Mouse (Mus musculus): ENCODE data around the gene Uba52. TPM values are rescaled to one million over a fixed set of nuclear protein-coding genes. Genes with fewer than 3 reads are reported as not detected.
A peak's percentile ranks its signal among the peaks of the same experiment; 100 is the strongest.

Uba52 gene
- polyA plus RNA-seq, 1 experiment from 2014 or later, result 755 TPM

- Histone ChIP-seq H3K9ac (replicated peaks) (no peak overlapping the region), H3K4me2 (replicated peaks) (peak overlapping the region; percentile 29), H3K36me3 (peaks cover 11% of the 10 kb centered on the region; the same call in 1 of the 2 replicates), H3K4me1 (replicated peaks) (peaks cover 33% of the 10 kb centered on the region), H3K9me3 (no peaks in the 10 kb centered on the region), H3K4me3 (replicated peaks) (0 out of 2 replicates have a peak overlapping the region, but pooled peaks have one; percentile 3), H3K27me3 (peaks cover 88% of the 10 kb centered on the region), H3K27ac (no peak overlapping the region)
- WGBS, result 5% methylated on average over 39 of the region's 39 CpGs
- no peak for ATAC-seq
Measured at GRCm38 (mm10) chr8:70500386-70501301, 10.0 kb downstream of the Uba52 start.

DNA sequence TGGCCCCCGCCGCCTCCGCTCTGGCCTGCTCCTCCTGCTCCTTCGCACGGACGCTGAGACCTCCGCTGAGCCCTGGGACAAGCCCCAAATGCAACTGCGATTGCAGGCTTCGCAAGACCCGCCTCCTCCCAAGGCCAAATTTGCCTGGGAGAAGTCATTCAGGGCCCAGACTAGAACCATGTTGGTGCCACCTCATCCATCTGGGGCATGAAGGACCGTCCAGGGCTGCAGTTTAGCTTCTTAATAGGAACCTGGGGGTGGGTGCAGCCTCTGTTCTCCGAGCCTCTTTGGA, 14.9 kb downstream of the Uba52 start:
- Histone ChIP-seq H3K9ac (replicated peaks) (no peak overlapping the region), H3K27me3 (peaks cover 100% of the 10 kb centered on the region), H3K4me3 (replicated peaks) (no peak overlapping the region; the same call in 1 of the 2 replicates), H3K4me1 (replicated peaks) (peaks cover 40% of the 10 kb centered on the region), H3K9me3 (no peaks in the 10 kb centered on the region), H3K27ac (no peak overlapping the region), H3K4me2 (replicated peaks) (peak overlapping the region; percentile 31), H3K36me3 (no peaks in the 10 kb centered on the region)
- 5% methylated on average over 12 of the region's 12 CpGs for whole genome bisulfite sequencing
- no peak for ATAC-seq

- no peak overlapping the region for H3K27ac ChIP-seq
- H3K9ac ChIP-seq (replicated peaks), result no peak overlapping the region
- no peaks in the 10 kb centered on the region for H3K9me3 ChIP-seq
- WGBS, result 2% methylated on average over 20 of the region's 21 CpGs
- no peak overlapping the region; the same call in 1 of the 2 replicates for H3K4me3 ChIP-seq (replicated peaks)
- no peak for ATAC-seq
- peaks cover 39% of the 10 kb centered on the region for H3K4me1 ChIP-seq (replicated peaks)
- peaks cover 100% of the 10 kb centered on the region for H3K27me3 ChIP-seq
- H3K4me2 ChIP-seq (replicated peaks), result peak overlapping the region; percentile 31
- H3K36me3 ChIP-seq, result no peaks in the 10 kb centered on the region
Measured at GRCm38 (mm10) chr8:70495001-70495770, 15.4 kb downstream of the Uba52 start.

- no peak overlapping the region for H3K9ac ChIP-seq (replicated peaks)
- H3K27me3 ChIP-seq, result peaks cover 100% of the 10 kb centered on the region
- peak overlapping the region; percentile 14; the same call in 1 of the 2 replicates for H3K4me2 ChIP-seq (replicated peaks)
- H3K4me1 ChIP-seq (replicated peaks), result peaks cover 42% of the 10 kb centered on the region
- H3K4me3 ChIP-seq (replicated peaks), result peak overlapping the region; percentile 4; the same call in 1 of the 2 replicates
- ATAC-seq, result no peak
- H3K27ac ChIP-seq, result no peak overlapping the region
- no peaks in the 10 kb centered on the region for H3K9me3 ChIP-seq
- 2% methylated on average over 28 of the region's 28 CpGs for WGBS
- no peaks in the 10 kb centered on the region for H3K36me3 ChIP-seq
Measured at GRCm38 (mm10) chr8:70494416-70494945, 16.1 kb downstream of the Uba52 start.

GRCm38 (mm10) chr8:70493692-70494415, 16.7 kb downstream of the Uba52 start:
- ATAC-seq, result 0 out of 2 replicates have a peak, but pooled peaks have one; percentile 17
- peak overlapping the region; percentile 57 for H3K4me2 ChIP-seq (replicated peaks)
- peaks cover 48% of the 10 kb centered on the region for H3K4me1 ChIP-seq (replicated peaks)
- H3K36me3 ChIP-seq, result no peaks in the 10 kb centered on the region
- H3K4me3 ChIP-seq (replicated peaks), result peak overlapping the region; percentile 35
- no peak overlapping the region for H3K27ac ChIP-seq
- H3K9ac ChIP-seq (replicated peaks), result no peak overlapping the region
- peaks cover 100% of the 10 kb centered on the region for H3K27me3 ChIP-seq
- WGBS, result 1% methylated on average over 47 of the region's 47 CpGs
- no peaks in the 10 kb centered on the region for H3K9me3 ChIP-seq

GRCm38 (mm10) chr8:70492664-70493640, 17.6 kb downstream of the Uba52 start, which contains the start of gene Crlf1:
Crlf1 (plus strand) TSS chr8:70493158.
- Histone ChIP-seq H3K27me3 (peaks cover 100% of the 10 kb centered on the region), H3K27ac (no peak within 1 kb of the TSS), H3K9me3 (no peaks in the 10 kb centered on the region), H3K4me3 (replicated peaks) (peak within 1 kb of the TSS; percentile 35), H3K9ac (replicated peaks) (peak within 1 kb of the TSS; percentile 44; the same call in 1 of the 2 replicates), H3K36me3 (no peaks in the 10 kb centered on the region), H3K4me1 (replicated peaks) (peaks cover 57% of the 10 kb centered on the region), H3K4me2 (replicated peaks) (peak within 1 kb of the TSS; percentile 57)
- WGBS, result under 1% methylated on average over 78 of the region's 93 CpGs
- peak; percentile 28; the same call in 1 of the 2 replicates for ATAC-seq

GRCm38 (mm10) chr8:70490880-70491495, 19.6 kb downstream of the Uba52 start:
- Histone ChIP-seq H3K4me1 (replicated peaks) (peaks cover 68% of the 10 kb centered on the region), H3K27me3 (peaks cover 98% of the 10 kb centered on the region), H3K9me3 (no peaks in the 10 kb centered on the region), H3K36me3 (no peaks in the 10 kb centered on the region), H3K27ac (no peak overlapping the region), H3K9ac (replicated peaks) (no peak overlapping the region; the same call in 1 of the 2 replicates), H3K4me3 (replicated peaks) (no peak overlapping the region), H3K4me2 (replicated peaks) (no peak overlapping the region)
- ATAC-seq, result no peak
- WGBS, result 2% methylated on average over 20 of the region's 20 CpGs

- no peak overlapping the region for H3K4me3 ChIP-seq (replicated peaks)
- peaks cover 64% of the 10 kb centered on the region for H3K4me1 ChIP-seq (replicated peaks)
- WGBS, result 8% methylated on average over 10 of the region's 10 CpGs
Measured at GRCm38 (mm10) chr8:70490061-70490879, 20.3 kb downstream of the Uba52 start.

GRCm38 (mm10) chr8:70489576-70489975, 21.0 kb downstream of the Uba52 start:
- under 1% methylated on average over 28 of the region's 41 CpGs for WGBS
- no peak overlapping the region for H3K27ac ChIP-seq
- peak overlapping the region; percentile 33 for H3K4me2 ChIP-seq (replicated peaks)
- no peak for ATAC-seq
- peak overlapping the region; percentile 7 for H3K4me3 ChIP-seq (replicated peaks)
- H3K36me3 ChIP-seq, result peaks cover 4% of the 10 kb centered on the region; the same call in 1 of the 2 replicates
- H3K4me1 ChIP-seq (replicated peaks), result peaks cover 57% of the 10 kb centered on the region
- no peaks in the 10 kb centered on the region for H3K9me3 ChIP-seq
- peaks cover 98% of the 10 kb centered on the region for H3K27me3 ChIP-seq
- 0 out of 2 replicates have a peak overlapping the region, but pooled peaks have one; percentile 28 for H3K9ac ChIP-seq (replicated peaks)

More at GRCm38 (mm10) chr8:70490061-70490879, 20.3 kb downstream of the Uba52 start:
- Histone ChIP-seq H3K36me3 (no peaks in the 10 kb centered on the region), H3K27ac (no peak overlapping the region), H3K27me3 (peaks cover 98% of the 10 kb centered on the region), H3K9ac (replicated peaks) (no peak overlapping the region), H3K4me2 (replicated peaks) (no peak overlapping the region), H3K9me3 (no peaks in the 10 kb centered on the region)
- no peak for ATAC-seq
